Mouse (Mus musculus): ENCODE measurements around the gene Otos.

DNA sequence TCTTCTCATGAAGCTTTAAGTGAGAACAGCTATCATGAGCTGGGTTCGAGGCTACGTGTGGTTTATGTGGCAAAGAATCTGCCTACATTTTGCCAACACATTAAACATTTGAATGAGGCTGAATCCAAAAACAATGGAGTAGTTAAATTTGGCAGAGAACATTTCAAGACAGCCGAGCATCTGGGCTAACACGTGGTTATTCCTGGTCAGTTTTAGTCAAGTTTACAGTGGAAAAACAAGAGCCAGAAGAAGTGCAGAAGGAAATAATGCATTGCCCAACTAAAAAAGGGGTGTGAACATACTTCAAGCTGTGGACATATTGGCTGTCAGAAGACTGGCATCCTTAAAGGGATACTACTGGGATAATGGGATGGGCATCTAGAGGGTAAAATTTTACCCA, 22.7 kb upstream of the Otos start:
- TF ChIP-seq GATA1 (IDR thresholded peaks at IDR 0.05; ENCODE audit: borderline replicate concordance, low read length) (no peak), CTCF (IDR thresholded peaks at IDR 0.05; ENCODE audit: low read depth, low read length) (no peak)
